Mouse (Mus musculus) granulocyte monocyte progenitor cell, adult 5-6 weeks (primary cell): ENCODE data around the gene Ovol2. TPM values are rescaled to one million over a fixed set of nuclear protein-coding genes. Genes with fewer than 3 reads are reported as not detected.

Experiments
- ATAC-seq: replicated peaks from 2 replicates; pipeline ENCODE4 v1.8.0; 2016; ENCODE audit warnings: mild to moderate bottlenecking, moderate TSS enrichment, inconsistent platforms; ENCODE audit not compliant: poor library complexity, severe bottlenecking
- total RNA-seq, 2 experiments: library from RNA; stranded (forward) in 1 of 2; stranded (reverse) in 1 of 2; fragments of 200-712, 200-1000 nt in 1 of 2; fragments of >200 nt in 1 of 2; fragmentation: Nextera tagmentation in 1 of 2; gene quantifications; 2 replicates each; pipeline ENCODE4 v1.2.3; 2014 to 2017

The Ovol2 gene
- total RNA-seq, 2 experiments from 2014 or later = not detected

GRCm38 (mm10) chr2:144269306-144269650, 62.7 kb downstream of the Ovol2 start:
- no peak for ATAC-seq

GRCm38 (mm10) chr2:144268446-144269305, 63.3 kb downstream of the Ovol2 start:
- ATAC-seq = no peak

GRCm38 (mm10) chr2:144267731-144268015, 64.3 kb downstream of the Ovol2 start:
- no peak for ATAC-seq

GRCm38 (mm10) chr2:144267004-144267730, 64.8 kb downstream of the Ovol2 start:
- no peak for ATAC-seq

GRCm38 (mm10) chr2:144265916-144266683, 65.8 kb downstream of the Ovol2 start:
- peak; percentile 44 for ATAC-seq

- no peak for ATAC-seq
These were observed 66.8 kb downstream of the Ovol2 start for GRCm38 (mm10) chr2:144265120-144265488.

GRCm38 (mm10) chr2:144264398-144265119, 67.4 kb downstream of the Ovol2 start:
- ATAC-seq = peak; percentile 40

GRCm38 (mm10) chr2:144262837-144263236, 69.1 kb downstream of the Ovol2 start:
- ATAC-seq = no peak

Other genes starting within 250 kb of the Ovol2 start
- gene Mgme1, start 61.5 kb downstream of the Ovol2 start, total RNA-seq (2014; fragmentation: Nextera tagmentation) = 19.6 and 23.4 TPM in 2 replicates
- gene Mgme1, start 61.5 kb downstream of the Ovol2 start, total RNA-seq (2017) = 25.4 and 29.9 TPM in 2 replicates
- 226 and 255 TPM in 2 replicates for gene Snx5, start 61.2 kb downstream of the Ovol2 start, total RNA-seq (2014; fragmentation: Nextera tagmentation)
- gene Snx5, start 61.2 kb downstream of the Ovol2 start, total RNA-seq (2017) = 248 and 283 TPM in 2 replicates
- gene Kat14, start 36.8 kb upstream of the Ovol2 start, total RNA-seq (2014; fragmentation: Nextera tagmentation) = 62.8 and 84.3 TPM in 2 replicates
- 37.3 and 37.9 TPM in 2 replicates for gene Kat14, start 36.8 kb upstream of the Ovol2 start, total RNA-seq (2017)
- not detected in 2 replicates for gene Pet117, start 36.9 kb upstream of the Ovol2 start, total RNA-seq (2014; fragmentation: Nextera tagmentation)
- not detected in 2 replicates for gene Pet117, start 36.9 kb upstream of the Ovol2 start, total RNA-seq (2017)
- gene Dzank1, start 195.3 kb upstream of the Ovol2 start, total RNA-seq (2014; fragmentation: Nextera tagmentation) = not detected in 2 replicates
- gene Dzank1, start 195.3 kb upstream of the Ovol2 start, total RNA-seq (2017) = 2.5 TPM in 1 of 2 replicates, not detected in the other
- gene Polr3f, start 195.6 kb upstream of the Ovol2 start, total RNA-seq (2014; fragmentation: Nextera tagmentation) = 15.6 and 19.1 TPM in 2 replicates
- gene Polr3f, start 195.6 kb upstream of the Ovol2 start, total RNA-seq (2017) = 29.1 and 35.1 TPM in 2 replicates
- gene Rbbp9, start 218.7 kb upstream of the Ovol2 start, total RNA-seq (2014; fragmentation: Nextera tagmentation) = 11.5 and 19.1 TPM in 2 replicates
- 9.6 and 9.7 TPM in 2 replicates for gene Rbbp9, start 218.7 kb upstream of the Ovol2 start, total RNA-seq (2017)
- 56.9 and 79.4 TPM in 2 replicates for gene Sec23b, start 224.1 kb upstream of the Ovol2 start, total RNA-seq (2014; fragmentation: Nextera tagmentation)
- 120 and 130 TPM in 2 replicates for gene Sec23b, start 224.1 kb upstream of the Ovol2 start, total RNA-seq (2017)